Mouse (Mus musculus) adrenal gland (tissue): Measurements from ENCODE around the gene Igf2r.

Source experiments
- intact Hi-C: fragments of 180-260 bp; cut with DNase I; formaldehyde crosslinking; loops from one replicate; pipeline ENCODE4 v1.15.1; 2025

Gene Igf2r

GRCm38 (mm10) chr17:12721118-12721886 is 48.2 kb downstream of the Igf2r start:
- intact Hi-C loops: no loop called here

- intact Hi-C loops: no loop called here
These were observed 51.2 kb downstream of the Igf2r start for GRCm38 (mm10) chr17:12718251-12718650.

- intact Hi-C loops: no loop called here
These were observed 52.0 kb downstream of the Igf2r start for GRCm38 (mm10) chr17:12717445-12717844.

GRCm38 (mm10) chr17:12715032-12715431 is 54.4 kb downstream of the Igf2r start:
- intact Hi-C loops: loop anchor here (2.0 kb wide), 1 partner anchor 96 kb away; no protein-coding TSS in a partner anchor

GRCm38 (mm10) chr17:12714080-12714561 is 55.3 kb downstream of the Igf2r start:
- intact Hi-C loops: loop anchor here (2.0 kb wide), 1 partner anchor 97 kb away; no protein-coding TSS in a partner anchor

- intact Hi-C loops: no loop called here
These were observed 56.5 kb downstream of the Igf2r start for GRCm38 (mm10) chr17:12712993-12713392.

GRCm38 (mm10) chr17:12712191-12712590 is 57.3 kb downstream of the Igf2r start:
- intact Hi-C loops: no loop called here

- intact Hi-C loops: no loop called here
These were observed 58.5 kb downstream of the Igf2r start for GRCm38 (mm10) chr17:12710976-12711375.

GRCm38 (mm10) chr17:12710050-12710780 is 59.2 kb downstream of the Igf2r start:
- intact Hi-C loops: no loop called here

- intact Hi-C loops: no loop called here
These were observed 61.1 kb downstream of the Igf2r start for GRCm38 (mm10) chr17:12708398-12708797.

GRCm38 (mm10) chr17:12706590-12707049 is 62.8 kb downstream of the Igf2r start:
- intact Hi-C loops: no loop called here

- intact Hi-C loops: no loop called here
These were observed 66.6 kb downstream of the Igf2r start for GRCm38 (mm10) chr17:12702901-12703300.

- intact Hi-C loops: no loop called here
These were observed 69.1 kb downstream of the Igf2r start for GRCm38 (mm10) chr17:12700373-12700772.

- intact Hi-C loops: no loop called here
These were observed 77.6 kb downstream of the Igf2r start for GRCm38 (mm10) chr17:12691899-12692298.

- intact Hi-C loops: no loop called here
These were observed 79.9 kb downstream of the Igf2r start for GRCm38 (mm10) chr17:12689537-12689936.

- intact Hi-C loops: no loop called here
These were observed 80.9 kb downstream of the Igf2r start for GRCm38 (mm10) chr17:12688427-12689110.

GRCm38 (mm10) chr17:12684928-12685624 is 84.4 kb downstream of the Igf2r start:
- intact Hi-C loops: no loop called here

GRCm38 (mm10) chr17:12684412-12684811 is 85.1 kb downstream of the Igf2r start:
- intact Hi-C loops: no loop called here

- intact Hi-C loops: no loop called here
These were observed 85.9 kb downstream of the Igf2r start for GRCm38 (mm10) chr17:12683582-12683981.

- intact Hi-C loops: no loop called here
These were observed 91.2 kb downstream of the Igf2r start for GRCm38 (mm10) chr17:12678261-12678660.

- intact Hi-C loops: no loop called here
These were observed 92.3 kb downstream of the Igf2r start for GRCm38 (mm10) chr17:12677139-12677538.
